Mouse (Mus musculus) right cerebral cortex, postnatal 14 days (tissue): ENCODE results near the gene Snapc4.
A peak's percentile ranks its signal among the peaks of the same experiment; 100 is the strongest.
"Not testable (repeated sequence)": the region's sequence is repeated elsewhere in the genome, so short reads cannot be mapped to it uniquely, and the experiment has no call there.

Source experiments
- DNase-seq: peaks from one replicate; pipeline ENCODE4 v3.0.0; 2022

Snapc4 gene

DNA sequence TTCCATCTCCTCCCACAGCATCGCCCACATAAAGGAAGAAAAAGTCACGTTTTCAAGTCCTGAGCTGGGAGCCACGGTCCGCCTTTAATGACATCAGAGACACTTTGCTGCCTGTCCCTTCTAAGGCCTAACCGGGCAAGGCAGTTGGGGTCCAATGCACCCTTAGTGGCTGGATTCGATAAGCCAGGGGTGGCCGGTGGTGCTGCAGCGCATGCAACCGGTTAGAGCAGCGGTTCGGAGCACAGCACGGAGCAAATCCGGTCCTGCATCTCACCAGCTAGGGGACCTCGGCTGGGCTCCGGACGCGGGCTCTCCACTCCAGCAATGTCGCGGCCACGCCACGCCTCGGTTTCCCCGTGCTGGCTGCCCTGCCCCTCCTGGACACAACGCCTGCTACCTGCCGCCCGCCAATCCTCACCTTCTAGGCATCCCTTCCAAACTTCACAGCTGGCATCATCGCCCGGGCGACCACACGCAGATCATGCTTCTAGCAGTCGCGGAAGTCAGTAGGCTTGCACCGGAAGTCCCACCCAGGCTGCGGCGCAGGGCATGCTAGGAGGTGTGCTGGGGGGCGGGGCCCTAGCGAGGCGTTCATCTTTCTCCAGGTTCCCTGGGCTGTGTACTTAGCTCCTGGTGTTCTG is at the start of gene Snapc4:
Gene Snapc4, minus strand, starts transcription at position 523 of the 641 bp plus-strand sequence.
- peak; percentile 85 for DNase-seq

DNA sequence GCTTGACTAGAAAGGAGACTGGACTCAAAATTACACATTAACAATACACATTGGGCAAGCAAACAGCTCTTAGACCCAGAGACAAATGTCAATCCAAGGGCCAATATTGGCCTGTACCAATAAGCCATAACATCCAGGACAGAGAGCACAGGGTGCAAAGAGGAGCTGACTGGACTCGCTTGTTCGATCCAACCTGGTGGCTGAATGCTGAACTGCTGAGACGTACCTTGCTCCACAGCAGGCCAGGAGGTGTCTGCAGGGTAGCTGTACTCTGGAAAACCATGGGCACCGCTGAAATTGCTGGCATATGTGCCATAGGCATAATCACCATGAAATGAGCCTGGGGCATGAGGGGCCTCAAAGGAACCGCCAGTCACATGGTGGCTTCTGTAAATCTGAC is 49.4 kb upstream of the Snapc4 start:
- DNase-seq = no peak

DNA sequence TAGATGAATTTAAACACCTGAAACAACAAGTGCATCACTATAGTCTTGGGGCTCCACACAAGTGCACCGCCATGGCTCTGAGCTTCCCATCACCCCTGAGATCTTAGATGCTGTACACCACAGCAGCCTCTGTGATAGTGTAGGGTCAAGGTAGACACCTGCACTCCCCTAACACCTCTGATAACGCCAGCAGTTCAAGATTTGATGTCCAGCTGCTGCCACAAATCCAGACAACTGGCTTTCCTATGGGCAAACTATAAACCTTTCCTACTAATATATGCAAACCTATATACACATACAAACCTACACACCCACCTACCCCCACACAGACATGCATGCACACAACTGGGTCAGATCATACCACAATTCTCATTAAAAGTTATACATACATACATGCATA is 44.1 kb upstream of the Snapc4 start:
- DNase-seq = no peak

DNA sequence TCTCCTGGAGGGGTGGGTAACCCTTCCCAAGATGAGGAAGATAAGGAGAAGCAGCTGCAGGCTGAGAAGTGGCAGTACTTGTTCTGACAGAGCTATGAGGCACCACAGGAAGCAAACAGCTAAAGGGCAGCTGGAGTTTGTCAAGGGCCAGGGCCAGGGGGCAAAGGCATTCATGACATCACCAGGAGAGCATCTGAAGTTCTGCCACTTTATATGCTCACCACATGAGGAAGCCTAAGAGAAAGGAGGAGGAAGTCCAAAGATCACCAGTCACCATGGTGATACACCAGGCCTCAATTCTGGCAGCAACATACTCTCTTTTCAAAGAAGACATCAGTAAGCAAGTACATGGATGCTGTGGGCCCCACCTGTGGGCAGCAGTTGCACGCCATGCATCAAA is 42.6 kb upstream of the Snapc4 start:
- DNase-seq = no peak

DNA sequence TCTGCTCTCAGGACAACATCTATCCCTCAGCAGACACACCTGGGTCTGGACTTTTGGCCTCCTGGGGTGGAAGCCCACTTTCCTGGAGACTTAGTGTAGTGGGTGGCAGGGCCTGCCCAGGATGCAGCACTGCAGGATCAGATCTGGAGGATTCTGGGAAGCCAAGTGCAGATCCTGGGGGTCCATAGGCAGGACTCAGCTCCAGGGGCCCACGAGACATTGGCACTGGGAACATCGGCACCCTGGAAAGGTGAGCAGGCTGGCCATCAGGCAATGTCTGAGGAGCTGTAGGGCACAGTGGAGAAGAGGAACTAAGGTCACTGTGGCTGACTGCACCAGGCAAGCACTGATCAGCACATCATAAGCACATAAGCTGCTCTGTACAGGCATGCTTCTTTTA is 41.5 kb upstream of the Snapc4 start:
- no peak for DNase-seq

DNA sequence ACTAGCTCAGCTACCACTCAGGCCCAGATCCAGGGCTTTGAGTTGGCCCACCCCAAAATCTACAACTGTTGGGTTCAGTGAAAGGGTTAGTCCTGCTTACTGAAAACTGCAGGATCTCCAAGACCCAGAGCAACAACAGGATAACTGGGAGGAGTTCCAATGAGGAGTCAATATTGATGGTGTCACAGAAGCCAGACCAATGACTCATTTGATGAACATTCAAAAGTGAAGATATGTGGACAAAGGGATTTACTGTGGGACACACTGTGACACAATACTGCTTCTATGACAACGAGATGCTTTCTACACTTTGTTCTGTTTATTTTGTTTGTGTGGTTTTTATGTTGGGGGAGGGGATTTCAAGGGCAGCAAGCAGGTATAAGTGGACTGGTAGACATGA is 37.7 kb upstream of the Snapc4 start:
- no peak for DNase-seq

DNA sequence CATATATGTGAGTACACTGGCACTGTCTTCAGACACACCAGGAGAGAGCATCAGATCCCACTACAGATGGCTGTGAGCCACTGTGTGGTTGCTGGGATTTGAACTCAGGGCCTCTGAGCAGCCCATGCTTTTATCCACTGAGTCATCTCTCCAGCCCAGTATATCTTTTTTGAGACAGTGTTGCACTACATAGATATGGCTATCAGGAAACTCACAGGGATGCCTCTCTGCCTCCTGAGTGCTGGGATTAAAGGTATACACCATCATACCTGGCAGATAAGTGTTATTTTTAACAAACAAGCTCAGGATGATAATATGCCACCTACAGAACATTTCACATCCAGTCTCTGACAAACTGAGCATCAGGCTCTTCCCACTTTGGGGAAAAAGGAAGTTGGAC is 36.6 kb upstream of the Snapc4 start:
- no peak for DNase-seq

DNA sequence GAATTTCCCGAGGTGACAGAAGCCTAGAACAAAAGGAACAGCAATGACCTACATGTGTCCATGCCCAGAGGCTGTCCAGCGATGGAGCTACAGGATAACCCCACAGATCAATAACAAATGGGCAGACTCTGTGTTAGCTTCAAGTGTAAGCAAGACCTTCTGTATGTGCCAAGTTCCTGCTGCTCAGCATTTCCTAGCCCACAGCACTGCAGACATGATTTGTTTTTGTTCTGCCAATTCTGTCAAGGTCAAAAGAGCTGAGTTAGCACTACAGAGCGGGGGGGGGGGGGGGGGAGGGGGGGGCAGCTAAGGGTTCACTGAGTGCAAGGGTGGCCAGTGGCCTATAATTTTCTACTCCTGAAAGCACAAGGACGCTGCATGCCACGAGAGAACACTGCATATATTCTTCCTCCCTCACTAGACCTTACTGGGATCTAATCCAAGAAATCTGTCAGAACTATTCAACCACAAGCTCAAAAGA is 30.5 kb upstream of the Snapc4 start:
- no peak for DNase-seq

DNA sequence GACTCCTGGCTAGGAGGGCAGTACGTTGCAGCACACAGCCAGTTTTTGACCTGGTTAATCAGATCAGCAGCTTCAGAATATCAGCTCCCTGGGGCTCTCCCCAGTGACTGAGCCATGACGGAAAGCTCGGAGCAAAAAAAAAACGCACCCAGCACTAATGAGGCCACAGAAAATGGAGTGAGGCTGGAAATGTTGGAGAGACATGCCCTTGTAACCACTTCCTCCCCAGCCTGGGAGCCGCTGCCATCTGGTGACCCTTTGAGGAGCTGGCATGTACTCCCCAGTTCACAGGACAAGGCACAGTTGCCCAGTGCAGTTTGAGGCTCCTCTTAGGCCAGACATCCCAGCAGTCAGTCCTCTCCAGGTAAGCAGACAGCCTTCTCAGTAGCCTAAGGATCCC is 29.6 kb upstream of the Snapc4 start:
- DNase-seq = no peak

DNA sequence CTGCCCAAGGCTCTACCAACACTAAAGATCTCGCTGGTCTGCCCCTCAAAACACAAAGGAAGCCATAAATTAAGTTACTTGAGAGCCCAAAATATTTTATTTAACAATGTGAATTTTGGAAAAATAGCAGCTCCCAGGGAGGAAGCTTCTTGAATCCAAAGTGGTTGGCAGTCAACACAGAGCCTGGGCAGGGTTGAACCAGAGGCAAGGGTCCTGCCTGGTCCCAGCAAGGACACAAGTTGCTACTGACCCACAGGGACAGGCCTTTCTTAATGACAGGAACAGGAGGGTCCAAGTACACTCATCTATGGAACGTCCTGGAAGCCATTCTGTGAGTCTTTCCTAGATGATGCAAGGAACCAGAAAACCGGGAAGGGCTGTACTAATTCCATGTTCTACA is 28.9 kb upstream of the Snapc4 start:
- DNase-seq = no peak

DNA sequence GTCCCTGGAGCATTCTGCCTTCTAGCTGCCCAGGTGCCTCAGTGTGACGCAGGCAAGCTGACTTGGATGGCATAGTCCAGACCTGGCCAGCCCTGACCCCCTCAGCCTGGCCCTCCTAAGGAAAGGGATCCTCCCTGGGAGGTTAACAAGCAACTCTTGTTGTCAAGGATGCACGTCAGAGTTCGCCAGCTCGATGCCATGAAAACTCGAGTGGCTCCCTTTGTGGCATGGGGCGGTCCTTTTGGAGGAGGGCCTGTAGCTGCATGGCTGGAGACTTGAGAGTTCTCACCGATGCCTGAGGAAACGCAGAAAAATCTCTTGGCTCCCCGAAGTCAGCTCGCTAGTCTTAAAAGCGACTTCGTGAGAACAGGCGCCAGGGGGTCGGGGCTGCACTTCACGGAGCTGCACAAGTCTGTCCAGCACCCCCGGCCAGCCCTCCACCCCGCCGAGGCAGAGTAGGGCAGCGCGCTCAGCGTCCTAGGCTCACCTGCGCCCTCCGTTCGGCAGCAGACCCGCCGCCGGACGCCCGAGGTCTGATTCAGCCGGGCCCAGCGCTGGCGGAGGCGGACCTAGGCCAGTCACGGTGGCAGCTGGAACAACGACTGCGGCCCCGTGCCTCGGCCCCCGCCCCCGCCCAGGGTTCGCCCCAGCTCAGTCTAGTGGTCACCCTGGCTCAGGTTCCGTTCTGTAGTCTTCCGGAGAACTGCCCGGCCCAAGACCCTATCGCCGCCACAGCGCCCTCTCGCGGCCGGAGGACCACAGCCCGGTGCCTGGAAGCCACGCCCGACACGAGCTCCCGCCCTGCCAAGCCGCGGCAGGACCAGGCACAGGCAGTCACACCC is 28.3 kb upstream of the Snapc4 start, which contains the start of gene Inpp5e:
Gene Inpp5e, minus strand, starts transcription at position 689 of the 842 bp plus-strand sequence.
- DNase-seq = peak; percentile 98

DNA sequence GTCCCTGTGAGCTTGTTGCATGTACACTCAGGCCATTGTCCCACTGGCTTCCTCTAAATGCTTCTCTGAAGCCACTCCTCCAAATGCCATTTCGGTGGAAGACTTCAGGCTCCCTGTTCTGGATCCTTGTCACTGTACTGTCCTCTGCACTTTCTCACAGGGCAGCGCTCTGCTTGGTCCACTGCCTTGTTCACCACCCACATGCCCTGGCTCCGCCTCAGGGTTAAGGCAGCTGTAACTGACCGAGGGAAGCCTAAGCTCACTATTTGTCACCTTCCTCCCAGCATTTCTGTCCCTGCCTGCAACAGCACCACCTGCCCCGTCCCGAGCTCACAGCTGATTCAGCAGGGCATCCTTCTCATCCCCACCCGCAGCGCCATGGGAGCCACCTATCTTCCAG is 22.9 kb upstream of the Snapc4 start:
- DNase-seq = no peak

DNA sequence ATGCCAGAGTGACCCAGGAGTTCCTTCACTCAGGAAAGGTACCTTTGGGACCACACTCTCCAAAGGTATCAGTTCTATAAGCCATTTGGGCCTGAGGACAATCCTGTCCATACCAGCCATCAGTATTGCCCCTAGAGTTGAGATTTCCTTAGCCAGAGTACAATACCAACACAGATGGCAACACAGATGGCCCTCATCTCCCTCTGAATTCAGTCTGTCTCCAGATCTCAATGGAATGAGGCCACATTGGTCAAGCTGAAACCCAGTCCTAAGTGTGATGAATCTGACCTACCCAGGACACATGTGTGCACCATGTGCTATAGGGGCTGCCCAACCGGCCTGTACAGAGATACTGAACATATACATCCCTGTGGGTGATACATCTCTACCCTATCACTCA is 21.8 kb upstream of the Snapc4 start:
- no peak for DNase-seq

DNA sequence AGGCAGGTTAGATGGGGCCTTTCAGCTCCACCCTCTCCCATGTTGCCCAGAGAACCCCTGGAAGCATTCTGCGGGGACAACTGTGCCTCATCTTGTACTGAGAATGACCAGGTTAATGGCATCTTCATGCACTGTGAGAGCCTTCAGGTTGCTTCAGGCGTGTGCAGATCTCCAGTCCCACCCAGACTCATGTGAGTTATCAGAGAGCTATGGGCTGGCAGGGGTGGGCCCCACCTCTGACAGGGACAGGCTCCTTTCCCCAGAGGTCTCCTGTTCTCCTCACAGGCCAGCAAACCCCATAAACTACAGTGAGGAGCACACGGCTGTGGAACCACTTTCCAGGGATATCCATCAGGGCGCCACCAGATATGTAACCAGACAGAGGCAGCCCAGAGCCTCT is 20.6 kb upstream of the Snapc4 start:
- no peak for DNase-seq

DNA sequence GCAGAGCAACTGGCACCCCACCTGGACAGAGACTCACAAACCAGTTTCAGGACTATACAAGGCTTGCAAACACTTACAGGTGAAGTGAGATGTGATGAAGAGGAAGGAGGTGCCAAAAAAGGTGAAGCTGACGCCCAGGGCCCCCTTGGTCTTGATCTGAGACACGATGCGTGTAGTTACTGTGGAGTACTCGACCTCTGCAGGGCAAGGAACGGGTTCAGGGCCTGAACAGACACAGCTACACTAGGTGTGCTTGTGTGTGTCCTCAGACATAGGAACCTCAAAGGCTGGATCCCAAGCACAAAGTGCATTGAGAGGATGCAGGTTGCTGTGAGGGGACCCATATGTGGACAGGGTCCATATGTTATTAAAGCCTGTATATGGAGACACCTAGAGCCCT is 19.8 kb upstream of the Snapc4 start:
- DNase-seq = no peak

DNA sequence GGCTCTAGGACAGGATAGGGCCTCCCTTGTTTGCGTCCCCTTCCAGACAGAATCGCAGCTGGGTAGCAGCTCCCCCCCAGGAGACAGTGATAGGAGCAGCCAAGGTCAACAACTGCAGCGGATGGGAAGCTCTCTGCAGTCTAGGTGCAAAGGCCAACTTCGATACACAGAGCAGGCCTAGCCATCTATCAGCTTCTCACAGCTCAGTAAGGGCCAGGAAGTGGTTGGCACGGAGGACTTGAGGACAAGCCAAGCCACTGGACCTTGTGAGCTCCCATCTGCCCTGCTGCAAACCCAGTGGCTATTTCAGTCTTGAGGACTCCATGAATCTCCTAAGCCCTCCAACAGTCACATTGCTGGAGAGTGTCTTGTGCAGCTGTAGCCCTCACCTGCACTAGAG is 19.2 kb upstream of the Snapc4 start:
- DNase-seq = no peak

DNA sequence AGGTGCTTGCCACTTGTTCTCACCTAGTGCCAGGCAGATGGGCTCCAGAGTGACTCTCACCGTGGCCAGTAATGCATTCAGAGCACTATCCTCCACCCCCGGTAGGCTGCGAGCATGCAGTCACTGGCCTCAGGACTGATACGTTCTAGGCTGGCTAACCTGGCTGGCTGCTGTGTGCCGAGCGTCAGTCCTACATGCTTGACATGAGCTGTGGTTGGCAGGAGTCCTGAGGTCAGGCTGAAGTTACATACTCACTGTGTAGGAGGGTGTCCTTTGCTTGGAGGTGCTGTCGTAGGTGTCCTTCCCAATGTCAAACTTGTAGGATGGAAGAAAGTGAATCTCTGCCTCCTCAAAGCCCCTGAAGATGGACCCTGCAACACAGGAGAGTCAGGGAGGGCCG is 18.5 kb upstream of the Snapc4 start:
- no peak for DNase-seq

DNA sequence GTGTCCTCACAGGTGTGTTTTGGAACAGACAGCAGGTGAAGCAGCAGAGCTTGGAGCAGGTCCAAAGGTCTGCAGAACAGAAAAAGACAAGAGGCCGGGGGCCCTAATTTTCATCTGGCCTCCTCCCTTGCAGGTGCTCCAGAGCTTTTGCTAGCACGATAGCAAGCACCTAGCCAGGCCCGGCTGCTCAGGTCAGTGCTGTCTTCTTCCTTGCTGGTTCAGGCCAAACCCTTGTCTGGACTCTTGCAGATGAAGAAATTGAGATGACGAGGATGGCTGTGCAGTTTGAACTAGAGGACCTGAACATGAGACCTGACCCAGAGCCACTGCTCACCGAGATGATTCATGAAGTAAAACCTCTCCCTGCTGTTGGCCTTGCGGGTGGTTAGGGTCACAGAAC is 11.2 kb upstream of the Snapc4 start:
- no peak for DNase-seq

DNA sequence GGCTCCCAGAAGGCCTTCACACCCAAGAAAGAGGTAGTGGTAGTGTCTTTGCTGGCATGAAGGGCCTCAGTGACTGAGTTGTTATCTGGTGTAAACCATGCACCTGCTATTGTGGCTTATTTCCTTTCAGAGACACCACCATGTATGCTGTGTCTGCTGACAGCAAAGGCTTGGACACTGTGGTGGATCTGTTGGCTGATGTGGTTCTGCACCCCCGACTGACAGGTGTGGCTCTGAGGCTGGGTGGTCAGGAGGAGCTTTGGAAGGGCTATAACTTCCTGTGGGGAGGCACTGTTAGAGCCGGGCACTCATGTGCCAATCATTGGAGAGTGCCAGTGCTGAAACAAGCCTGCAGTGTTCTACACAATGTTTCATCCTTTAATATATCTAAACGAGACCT is 10.5 kb upstream of the Snapc4 start:
- DNase-seq = no peak

DNA sequence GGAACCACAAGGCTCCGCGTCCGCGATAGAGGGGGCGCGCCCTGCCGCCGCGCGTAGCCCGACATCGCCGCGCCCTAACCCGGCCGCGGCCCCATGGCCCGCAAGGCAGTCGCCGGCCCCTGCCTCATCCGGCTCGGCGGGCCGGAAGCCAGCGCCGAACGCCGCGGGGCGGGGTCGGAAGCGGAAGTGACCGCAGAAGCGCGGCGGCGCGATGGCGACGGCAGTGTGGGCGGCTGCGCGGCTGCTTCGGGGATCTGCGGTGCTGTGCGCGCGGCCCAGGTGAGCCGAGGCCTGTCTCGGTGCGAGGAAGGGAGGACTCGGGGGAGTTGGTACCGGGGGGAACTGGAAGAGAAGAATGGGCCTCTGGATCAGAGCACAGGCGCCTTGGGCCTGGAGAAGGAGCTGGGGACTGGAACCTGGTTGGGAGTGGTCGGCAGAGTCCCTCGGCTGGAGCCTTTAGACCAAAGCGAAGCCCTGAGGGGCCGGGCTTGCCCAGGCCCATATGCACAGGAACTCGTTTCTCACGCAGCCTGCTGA is 8.8 kb upstream of the Snapc4 start, which contains the start of the genes Entr1 and Pmpca:
Gene Entr1, minus strand, starts transcription at position 163 of the 537 bp plus-strand sequence.
Gene Pmpca, plus strand, starts transcription at position 186 of the 537 bp plus-strand sequence.
- DNase-seq = peak; percentile 90

DNA sequence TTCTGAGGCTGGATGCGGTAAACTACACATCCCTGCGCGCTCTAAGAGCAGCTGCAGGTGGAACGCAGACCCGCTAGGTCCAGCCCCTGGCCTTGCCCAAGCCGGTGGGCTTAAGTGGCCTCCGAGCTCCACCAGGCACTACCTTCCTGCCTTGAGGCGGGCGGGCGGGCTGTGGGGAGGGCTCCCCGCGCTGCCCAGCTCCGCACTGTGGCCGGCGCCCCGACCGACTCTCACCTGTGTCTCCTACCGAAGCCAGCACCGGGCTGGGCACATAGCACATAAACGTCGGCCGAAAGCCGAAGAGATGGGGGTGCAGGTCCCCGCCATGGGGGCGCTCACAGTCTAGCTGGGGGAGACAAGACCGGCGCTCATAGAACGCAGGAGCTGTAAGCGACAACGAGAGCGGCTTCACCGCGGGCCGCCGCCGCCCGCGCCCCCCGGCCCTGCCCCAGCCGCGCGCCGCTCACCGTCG is 8.3 kb upstream of the Snapc4 start:
- DNase-seq = no peak

DNA sequence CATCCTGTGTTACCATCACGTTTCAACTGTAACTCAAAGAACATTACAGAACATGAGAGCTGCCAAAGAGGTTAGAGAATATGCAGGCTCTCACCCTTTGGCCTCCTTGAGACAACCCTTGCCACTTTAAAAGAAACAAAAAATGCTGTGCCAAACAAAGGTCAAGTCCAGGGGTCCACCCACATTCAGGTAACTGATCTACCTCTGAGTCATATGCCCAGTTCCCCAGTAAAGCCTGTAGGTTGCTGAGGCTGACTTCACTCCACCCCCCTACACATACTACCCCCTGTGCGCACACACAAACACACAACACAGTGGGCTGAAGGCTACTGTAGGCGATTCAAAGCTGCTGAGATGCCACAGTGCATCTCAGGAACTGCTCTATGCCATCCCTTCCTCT is 7.3 kb upstream of the Snapc4 start:
- DNase-seq = no peak

DNA sequence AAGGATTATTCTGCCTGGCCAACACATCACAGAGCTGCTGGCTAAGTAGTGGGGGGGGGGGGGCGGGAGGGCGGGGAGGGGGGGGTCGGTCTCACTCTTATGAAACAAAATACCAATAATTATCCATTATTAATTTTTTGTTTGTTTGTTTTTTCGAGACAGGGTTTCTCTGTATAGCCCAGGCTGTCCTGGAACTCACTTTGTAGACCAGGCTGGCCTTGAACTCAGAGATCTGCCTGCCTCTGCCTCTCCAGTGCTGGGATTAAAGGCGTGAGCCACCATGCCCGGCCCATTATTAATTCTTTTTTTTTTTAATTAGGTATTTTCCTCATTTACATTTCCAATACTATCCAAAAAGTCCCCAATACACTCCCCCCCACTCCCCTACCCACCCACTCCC is 418 bp upstream of the Snapc4 start:
- DNase-seq = not testable (repeated sequence)

DNA sequence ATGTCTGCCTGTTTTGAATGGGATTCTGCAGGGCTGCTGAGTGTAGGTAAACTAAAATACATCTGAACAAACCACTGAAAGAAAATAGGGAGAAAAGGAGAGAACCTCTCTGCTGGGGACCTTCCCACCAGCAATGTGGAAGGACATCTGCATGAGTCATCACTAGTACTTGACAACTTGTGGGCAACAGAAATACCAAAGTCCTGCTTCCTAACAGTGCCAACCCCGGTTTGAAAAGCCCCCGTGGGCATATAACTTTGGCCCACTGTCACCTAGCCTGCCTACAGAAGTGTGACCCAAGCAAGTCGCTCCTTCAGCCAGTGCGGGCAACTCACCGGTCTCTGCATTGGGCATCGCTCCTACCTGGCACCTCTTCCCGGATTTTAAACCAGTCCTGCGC is 8.1 kb downstream of the Snapc4 start:
- no peak for DNase-seq
